Mouse (Mus musculus) liver, embryonic 14.5 days (tissue): ENCODE measurements around the gene Sp1. TPM values are rescaled to one million over a fixed set of nuclear protein-coding genes. Genes with fewer than 3 reads are reported as not detected.

Experiments
- ATAC-seq: fragments of 200-750 bp; cut with Nextera tagmentation; 2 replicates; pipeline ENCODE4 v1.8.0; 2017; ENCODE audit warnings: moderate number of reproducible peaks, mild to moderate bottlenecking, moderate library complexity; ENCODE audit not compliant: insufficient read depth
- DNase-seq, 3 experiments: peaks; one replicate each; pipeline ENCODE4 v3.0.0-alpha.2; 2012 to 2013; ENCODE audit warnings: low read depth in 3 of 3, low spot score in 3 of 3
- H3K27ac ChIP-seq: fragments of 300-500 bp; sonication (generic); 2 replicates; pipeline ENCODE4 v1.5.1; 2014; ENCODE audit warnings: moderate library complexity, mild to moderate bottlenecking, control low read depth, inconsistent platforms
- H3K27me3 ChIP-seq: fragments of 300-500 bp; sonication (generic); 2 replicates; pipeline ENCODE4 v1.6.1; 2014; ENCODE audit warnings: mild to moderate bottlenecking, low read length, moderate library complexity; ENCODE audit not compliant: control insufficient read depth, insufficient read depth
- H3K36me3 ChIP-seq: fragments of 300-500 bp; sonication (generic); replicated peaks from 2 replicates; pipeline ENCODE4 v1.6.1; 2014; ENCODE audit warnings: low read depth; ENCODE audit not compliant: control insufficient read depth, insufficient read depth
- H3K4me1 ChIP-seq, 2 experiments: fragments of 200-500 bp in 1 of 2; fragments of 300-500 bp in 1 of 2; sonication (generic) in 1 of 2; replicated peaks; 2 replicates each; pipeline ENCODE4 v1.6.1; 2012 to 2014; ENCODE audit warnings: antibody characterized with exemption in 1 of 2, inconsistent platforms in 1 of 2, low read length in 1 of 2; ENCODE audit not compliant: control insufficient read depth in 2 of 2, insufficient read depth in 2 of 2
- H3K4me2 ChIP-seq: fragments of 300-500 bp; sonication (generic); 2 replicates; pipeline ENCODE4 v1.6.1; 2014; ENCODE audit warnings: low read depth, mild to moderate bottlenecking, control low read depth, moderate library complexity
- H3K4me3 ChIP-seq, 2 experiments: fragments of 200-500 bp in 1 of 2; fragments of 300-500 bp in 1 of 2; sonication (generic) in 1 of 2; 2 replicates each; pipeline ENCODE4 v1.5.1; 2012 to 2014; ENCODE audit warnings: low read depth in 2 of 2, low read length in 2 of 2, mild to moderate bottlenecking in 2 of 2, control low read depth in 1 of 2, inconsistent platforms in 1 of 2, moderate library complexity in 1 of 2; ENCODE audit not compliant: insufficient read depth in 1 of 2
- H3K9ac ChIP-seq: fragments of 300-500 bp; sonication (generic); replicated peaks from 2 replicates; pipeline ENCODE4 v1.6.1; 2014; ENCODE audit warnings: mild to moderate bottlenecking, control low read depth, moderate library complexity
- H3K9me3 ChIP-seq: fragments of 300-500 bp; sonication (generic); 2 replicates; pipeline ENCODE4 v1.6.1; 2016; ENCODE audit warnings: low read length, mixed read lengths; ENCODE audit not compliant: control insufficient read depth
- CTCF ChIP-seq: IDR thresholded peaks from 2 replicates; pipeline ENCODE4 v1.5.1; 2016; ENCODE audit warnings: antibody characterized with exemption, low read depth, control low read depth
- EP300 ChIP-seq: IDR thresholded peaks from 2 replicates; pipeline ENCODE4 v1.6.1; 2016; ENCODE audit warnings: antibody characterized with exemption, low read depth
- WGBS: fragments of 180-500 bp; shearing (Covaris S2); extraction: QIAGEN DNeasy Blood & Tissue Kit; methylation state at CpG from one replicate; pipeline ENCODE4 v1.1.7; 2014; ENCODE audit not compliant: insufficient replicate concordance; 5-methylcytosine and 5-hydroxymethylcytosine counted together
- polyA plus RNA-seq, 2 experiments: library from polyadenylated mRNA; depleted of rRNA in 1 of 2; stranded (reverse) in 1 of 2; unstranded in 1 of 2; fragments of >200 nt; fragmentation: Nextera tagmentation in 1 of 2; extraction: Ambion mirVana in 1 of 2; gene quantifications; 2 replicates each; pipeline versions ENCODE4 v1.2.1 to v1.2.3; 2012 to 2014

The Sp1 gene
- polyA plus RNA-seq, 2 experiments = 5.4 to 9.5 TPM

DNA sequence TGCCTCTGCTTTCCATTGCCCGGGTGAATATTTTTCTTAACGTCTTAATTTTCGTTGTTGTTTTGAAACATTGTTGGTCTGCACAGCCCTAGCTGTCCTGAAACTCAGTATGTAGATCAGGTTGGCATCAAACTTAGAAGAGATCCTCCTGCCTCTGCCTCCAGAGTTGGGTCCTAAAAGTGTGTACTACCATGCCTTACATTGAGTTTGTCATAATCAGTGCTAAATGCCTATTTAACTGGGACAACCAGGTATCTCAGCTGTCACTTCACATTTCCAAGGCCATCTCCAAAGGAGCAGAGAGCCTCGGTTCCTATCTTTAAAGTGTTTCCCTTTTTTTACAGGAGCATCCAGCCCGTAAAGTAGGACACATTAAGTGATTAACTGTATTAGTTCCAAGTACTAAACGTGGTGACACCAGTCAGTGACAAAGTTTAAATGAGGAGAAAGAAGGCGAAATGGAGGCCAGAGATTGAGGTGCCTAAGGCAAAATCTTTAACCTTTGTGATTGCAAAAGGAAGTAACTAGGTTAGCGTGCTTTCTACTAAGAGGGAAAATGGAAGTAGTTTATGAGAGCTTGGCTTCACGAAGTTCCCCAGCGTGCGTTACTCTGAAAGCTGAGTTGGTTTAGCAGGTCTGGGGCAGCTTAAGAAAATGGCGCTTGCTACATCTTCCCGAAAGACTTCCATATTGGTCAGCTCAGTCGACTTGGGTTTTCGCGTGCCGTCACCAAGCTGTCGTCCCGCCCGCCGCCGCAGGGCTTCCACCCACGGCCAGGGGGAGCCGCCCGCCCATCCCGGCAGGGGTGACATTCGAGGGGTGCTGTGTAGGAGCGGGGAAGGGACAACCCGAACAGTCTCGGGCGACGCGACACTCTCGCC, 1.1 kb upstream of the Sp1 start:
- WGBS = 13% methylated on average over 34 of the region's 34 CpGs
- Histone ChIP-seq H3K9ac (peak overlapping the region; percentile 78), H3K27ac (peak overlapping the region; percentile 87), H3K27me3 (no peaks in the 10 kb centered on the region), H3K4me3 (peak overlapping the region; percentile 58 to 79), H3K4me1 (peaks cover 24 to 31% of the 10 kb centered on the region in 2 experiments), H3K4me2 (peak overlapping the region; percentile 89), H3K36me3 (peaks cover 26% of the 10 kb centered on the region), H3K9me3 (no peaks in the 10 kb centered on the region)
- peak; percentile 47; the same call in 1 of the 2 replicates for TF ChIP-seq EP300
- peak; percentile 85 for TF ChIP-seq CTCF
- ATAC-seq = peak; percentile 27
- DNase-seq = peak in 1 of 3 experiments; percentile 70

GRCm38 (mm10) chr15:102406196-102406911, 411 bp downstream of the Sp1 start:
- Histone ChIP-seq H3K4me1 (peaks cover 21 to 25% of the 10 kb centered on the region in 2 experiments), H3K9me3 (no peaks in the 10 kb centered on the region), H3K4me2 (peak overlapping the region; percentile 73), H3K4me3 (peak overlapping the region; percentile 58 to 79), H3K9ac (peak overlapping the region; percentile 92), H3K27ac (peak overlapping the region; percentile 88), H3K36me3 (peaks cover 35% of the 10 kb centered on the region), H3K27me3 (no peaks in the 10 kb centered on the region)
- ATAC-seq = peak; percentile 34
- under 1% methylated on average over 47 of the region's 69 CpGs for WGBS
- no peak for TF ChIP-seq EP300
- TF ChIP-seq CTCF = no peak
- peak in 2 of 3 experiments; percentile 66 to 71 for DNase-seq

DNA sequence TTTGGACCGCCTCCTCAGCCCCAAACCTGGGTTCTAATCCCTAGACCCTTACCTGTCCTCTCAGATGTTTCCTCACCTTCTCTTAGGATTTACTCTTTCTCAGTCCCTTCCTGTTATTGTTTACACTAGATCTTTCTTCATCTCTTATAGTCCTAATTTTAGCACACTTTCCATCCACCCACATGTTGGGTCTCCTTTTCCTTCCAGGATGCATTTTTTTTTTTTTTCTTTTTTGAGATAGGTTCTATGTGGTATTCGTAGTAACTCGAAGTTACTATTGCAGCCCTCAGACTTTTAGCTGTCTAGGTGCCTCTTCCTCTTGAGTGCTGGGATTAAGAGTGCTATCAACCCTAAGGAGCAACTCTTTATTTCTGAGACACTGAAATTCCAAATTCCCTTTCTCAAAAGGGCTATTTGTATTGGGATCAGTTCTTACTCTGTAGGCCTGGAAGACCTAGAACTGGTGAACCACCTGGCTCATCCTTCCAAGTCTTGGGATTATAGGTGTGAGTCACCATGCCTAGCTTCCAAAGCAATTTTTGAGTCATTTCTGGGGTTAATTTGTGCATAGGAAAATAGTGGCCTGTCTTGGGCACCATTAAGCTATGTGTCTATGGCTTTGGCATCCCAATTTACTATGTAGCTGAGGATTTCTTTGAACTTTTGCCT, 1.1 kb downstream of the Sp1 start:
- H3K4me3 ChIP-seq = peak overlapping the region; percentile 58 to 79
- DNase-seq = no peak
- 7% methylated on average over 3 of the region's 3 CpGs for WGBS
- no peak for ATAC-seq
- H3K27ac ChIP-seq = peak overlapping the region; percentile 88
- H3K4me1 ChIP-seq = peaks cover 17 to 21% of the 10 kb centered on the region in 2 experiments
- H3K36me3 ChIP-seq = peaks cover 41% of the 10 kb centered on the region
- peak overlapping the region; percentile 73 for H3K4me2 ChIP-seq
- no peak for TF ChIP-seq EP300
- TF ChIP-seq CTCF = no peak
- peak overlapping the region; percentile 92 for H3K9ac ChIP-seq
- H3K9me3 ChIP-seq = no peaks in the 10 kb centered on the region
- H3K27me3 ChIP-seq = no peaks in the 10 kb centered on the region

- Histone ChIP-seq H3K4me3 (no peak overlapping the region), H3K27ac (no peak overlapping the region), H3K9me3 (no peaks in the 10 kb centered on the region), H3K36me3 (peaks cover 49% of the 10 kb centered on the region), H3K27me3 (no peaks in the 10 kb centered on the region), H3K9ac (no peak overlapping the region), H3K4me2 (no peak overlapping the region; the same call in 1 of the 2 replicates), H3K4me1 (peaks cover 17 to 20% of the 10 kb centered on the region in 2 experiments)
- TF ChIP-seq CTCF = 0 out of 2 replicates have a peak, but pooled peaks have one; percentile 23
- TF ChIP-seq EP300 = no peak
- DNase-seq (no peak), ATAC-seq (no peak)
- WGBS = 91% methylated on average over 10 of the region's 10 CpGs
Observed at GRCm38 (mm10) chr15:102407681-102408557, 2.0 kb downstream of the Sp1 start.
